Mouse (Mus musculus): ENCODE data around the gene Fbxl21. TPM values are rescaled to one million over a fixed set of nuclear protein-coding genes. Genes with fewer than 3 reads are reported as not detected.

Gene Fbxl21
- polyA plus RNA-seq (2012; rRNA removed): 0.60 and 2.2 TPM in 2 replicates

- WGBS: 1% methylated on average over 56 of the region's 56 CpGs
- no peaks in the 10 kb centered on the region for H3K36me3 ChIP-seq (ENCODE audit: control insufficient read depth, insufficient read depth, low read length)
- TF ChIP-seq CTCF (IDR thresholded peaks at IDR 0.05; ENCODE audit: extremely low read depth, insufficient read length, insufficient replicate concordance, low read depth, low read length) (no peak), POLR2A (IDR thresholded peaks at IDR 0.05; ENCODE audit: low read depth, low read length) (peak; percentile 91)
- peak within 1 kb of the TSS; percentile 79 for H3K4me3 ChIP-seq (ENCODE audit: low read depth, low read length)
- H3K27ac ChIP-seq (ENCODE audit: insufficient read depth, low read depth, low read length): no peak within 1 kb of the TSS; the same call in 1 of the 2 replicates
- peaks cover 5% of the 10 kb centered on the region; the same call in 1 of the 2 replicates for H3K4me1 ChIP-seq (ENCODE audit: control insufficient read depth, insufficient read depth, insufficient read length, low read length)
- H3K27me3 ChIP-seq (ENCODE audit: control insufficient read depth, insufficient read depth, low read length): no peaks in the 10 kb centered on the region
Measured at GRCm38 (mm10) chr13:56522081-56522820, at the start of gene Fbxl21. Fbxl21 (plus strand) TSS chr13:56522472.

GRCm38 (mm10) chr13:56472661-56473060, 49.6 kb upstream of the Fbxl21 start:
- WGBS: 84% methylated on average over 9 of the region's 9 CpGs
- Histone ChIP-seq H3K4me3 (ENCODE audit: low read depth, low read length) (no peak overlapping the region), H3K36me3 (ENCODE audit: control insufficient read depth, insufficient read depth, low read length) (no peaks in the 10 kb centered on the region), H3K27ac (ENCODE audit: insufficient read depth, low read depth, low read length) (no peak overlapping the region), H3K27me3 (ENCODE audit: control insufficient read depth, insufficient read depth, low read length) (no peaks in the 10 kb centered on the region), H3K4me1 (ENCODE audit: control insufficient read depth, insufficient read depth, insufficient read length, low read length) (no peaks in the 10 kb centered on the region)
- TF ChIP-seq CTCF (IDR thresholded peaks at IDR 0.05; ENCODE audit: extremely low read depth, insufficient read length, insufficient replicate concordance, low read depth, low read length): no peak
- TF ChIP-seq POLR2A (IDR thresholded peaks at IDR 0.05; ENCODE audit: low read depth, low read length): no peak

- 23% methylated on average over 4 of the region's 4 CpGs for WGBS
- Histone ChIP-seq H3K4me3 (ENCODE audit: low read depth, low read length) (no peak overlapping the region), H3K27me3 (ENCODE audit: control insufficient read depth, insufficient read depth, low read length) (no peaks in the 10 kb centered on the region), H3K4me1 (ENCODE audit: control insufficient read depth, insufficient read depth, insufficient read length, low read length) (no peaks in the 10 kb centered on the region), H3K36me3 (ENCODE audit: control insufficient read depth, insufficient read depth, low read length) (no peaks in the 10 kb centered on the region), H3K27ac (ENCODE audit: insufficient read depth, low read depth, low read length) (no peak overlapping the region)
- no peak for TF ChIP-seq POLR2A (IDR thresholded peaks at IDR 0.05; ENCODE audit: low read depth, low read length)
- TF ChIP-seq CTCF (IDR thresholded peaks at IDR 0.05; ENCODE audit: extremely low read depth, insufficient read length, insufficient replicate concordance, low read depth, low read length): peak; percentile 62; the same call in 1 of the 2 replicates
Measured at GRCm38 (mm10) chr13:56475363-56475762, 46.9 kb upstream of the Fbxl21 start.

GRCm38 (mm10) chr13:56476790-56477189, 45.5 kb upstream of the Fbxl21 start:
- H3K4me3 ChIP-seq (ENCODE audit: low read depth, low read length): no peak overlapping the region
- H3K27ac ChIP-seq (ENCODE audit: insufficient read depth, low read depth, low read length): no peak overlapping the region
- H3K4me1 ChIP-seq (ENCODE audit: control insufficient read depth, insufficient read depth, insufficient read length, low read length): no peaks in the 10 kb centered on the region
- WGBS: 58% methylated on average over 5 of the region's 5 CpGs
- no peaks in the 10 kb centered on the region for H3K36me3 ChIP-seq (ENCODE audit: control insufficient read depth, insufficient read depth, low read length)
- no peak for TF ChIP-seq CTCF (IDR thresholded peaks at IDR 0.05; ENCODE audit: extremely low read depth, insufficient read length, insufficient replicate concordance, low read depth, low read length)
- TF ChIP-seq POLR2A (IDR thresholded peaks at IDR 0.05; ENCODE audit: low read depth, low read length): no peak
- no peaks in the 10 kb centered on the region for H3K27me3 ChIP-seq (ENCODE audit: control insufficient read depth, insufficient read depth, low read length)

- H3K4me3 ChIP-seq (ENCODE audit: low read depth, low read length): no peak overlapping the region
- 22% methylated on average over 6 of the region's 6 CpGs for WGBS
- H3K36me3 ChIP-seq (ENCODE audit: control insufficient read depth, insufficient read depth, low read length): no peaks in the 10 kb centered on the region
- TF ChIP-seq CTCF (IDR thresholded peaks at IDR 0.05; ENCODE audit: extremely low read depth, insufficient read length, insufficient replicate concordance, low read depth, low read length) (no peak), POLR2A (IDR thresholded peaks at IDR 0.05; ENCODE audit: low read depth, low read length) (no peak)
- no peaks in the 10 kb centered on the region for H3K27me3 ChIP-seq (ENCODE audit: control insufficient read depth, insufficient read depth, low read length)
- H3K4me1 ChIP-seq (ENCODE audit: control insufficient read depth, insufficient read depth, insufficient read length, low read length): no peaks in the 10 kb centered on the region
- no peak overlapping the region for H3K27ac ChIP-seq (ENCODE audit: insufficient read depth, low read depth, low read length)
Measured at GRCm38 (mm10) chr13:56477271-56477670, 45.0 kb upstream of the Fbxl21 start.

- TF ChIP-seq CTCF (IDR thresholded peaks at IDR 0.05; ENCODE audit: extremely low read depth, insufficient read length, insufficient replicate concordance, low read depth, low read length) (no peak), POLR2A (IDR thresholded peaks at IDR 0.05; ENCODE audit: low read depth, low read length) (no peak)
- Histone ChIP-seq H3K36me3 (ENCODE audit: control insufficient read depth, insufficient read depth, low read length) (no peaks in the 10 kb centered on the region), H3K27me3 (ENCODE audit: control insufficient read depth, insufficient read depth, low read length) (no peaks in the 10 kb centered on the region), H3K4me3 (ENCODE audit: low read depth, low read length) (no peak overlapping the region), H3K27ac (ENCODE audit: insufficient read depth, low read depth, low read length) (no peak overlapping the region), H3K4me1 (ENCODE audit: control insufficient read depth, insufficient read depth, insufficient read length, low read length) (no peaks in the 10 kb centered on the region)
- WGBS: 82% methylated on average over 6 of the region's 6 CpGs
Measured at GRCm38 (mm10) chr13:56478027-56478426, 44.2 kb upstream of the Fbxl21 start.

GRCm38 (mm10) chr13:56482146-56482545, 40.1 kb upstream of the Fbxl21 start, which contains the start of gene Il9:
Il9 (minus strand) TSS chr13:56482246.
- 71% methylated on average over 3 of the region's 3 CpGs for WGBS
- Histone ChIP-seq H3K27me3 (ENCODE audit: control insufficient read depth, insufficient read depth, low read length) (no peaks in the 10 kb centered on the region), H3K4me3 (ENCODE audit: low read depth, low read length) (no peak within 1 kb of the TSS), H3K36me3 (ENCODE audit: control insufficient read depth, insufficient read depth, low read length) (no peaks in the 10 kb centered on the region), H3K4me1 (ENCODE audit: control insufficient read depth, insufficient read depth, insufficient read length, low read length) (no peaks in the 10 kb centered on the region), H3K27ac (ENCODE audit: insufficient read depth, low read depth, low read length) (no peak within 1 kb of the TSS)
- TF ChIP-seq CTCF (IDR thresholded peaks at IDR 0.05; ENCODE audit: extremely low read depth, insufficient read length, insufficient replicate concordance, low read depth, low read length) (no peak), POLR2A (IDR thresholded peaks at IDR 0.05; ENCODE audit: low read depth, low read length) (no peak)

Data from small intestine, adult 2 months (tissue).